Mouse (Mus musculus): ENCODE results near the gene Kcnip2. TPM values are rescaled to one million over a fixed set of nuclear protein-coding genes. Genes with fewer than 3 reads are reported as not detected.

The Kcnip2 gene
- total RNA-seq (2015; ENCODE audit: low replicate concordance) (not detected in 2 replicates), total RNA-seq (2017; ENCODE audit: low replicate concordance) (0.98 TPM in 1 of 2 replicates, not detected in the other)

- no peak for ATAC-seq (replicated peaks; ENCODE audit: low FRiP score, poor library complexity, severe bottlenecking)
Measured at GRCm38 (mm10) chr19:45815831-45816405, at the start of gene Kcnip2. Kcnip2 (minus strand) TSS chr19:45816061.

DNA sequence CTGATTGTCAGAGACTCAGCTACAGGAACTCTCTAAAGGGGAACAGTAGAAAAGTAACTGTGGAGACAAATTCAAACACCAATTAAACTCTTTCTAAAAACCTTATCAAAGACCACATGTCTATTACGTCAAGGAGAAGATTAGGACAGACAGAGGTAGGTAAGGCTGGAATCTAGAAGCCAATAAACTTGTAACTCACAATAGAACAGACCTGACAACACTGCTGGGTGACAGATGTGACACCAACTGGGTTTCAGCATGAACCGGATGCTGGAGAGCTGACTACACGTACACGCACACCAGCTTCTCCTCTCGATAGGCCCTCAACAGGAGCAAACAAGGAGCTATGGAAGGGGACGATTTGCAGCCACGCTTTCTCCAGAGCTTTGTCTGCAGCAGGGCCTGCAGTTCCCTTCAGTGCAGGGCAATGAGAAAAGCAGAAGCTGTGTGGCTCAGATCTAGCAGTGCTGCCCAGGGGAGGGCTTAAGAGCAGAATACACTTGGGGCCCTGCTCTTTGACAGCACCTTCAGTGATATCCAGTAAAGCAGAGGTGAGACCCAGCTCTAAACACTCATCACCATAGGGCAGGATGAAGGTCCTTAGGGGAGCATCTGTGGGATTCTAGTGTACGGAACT, 39.5 kb upstream of the Kcnip2 start:
- ATAC-seq (replicated peaks; ENCODE audit: low FRiP score, poor library complexity, severe bottlenecking) = peak; percentile 49; the same call in 1 of the 2 replicates

DNA sequence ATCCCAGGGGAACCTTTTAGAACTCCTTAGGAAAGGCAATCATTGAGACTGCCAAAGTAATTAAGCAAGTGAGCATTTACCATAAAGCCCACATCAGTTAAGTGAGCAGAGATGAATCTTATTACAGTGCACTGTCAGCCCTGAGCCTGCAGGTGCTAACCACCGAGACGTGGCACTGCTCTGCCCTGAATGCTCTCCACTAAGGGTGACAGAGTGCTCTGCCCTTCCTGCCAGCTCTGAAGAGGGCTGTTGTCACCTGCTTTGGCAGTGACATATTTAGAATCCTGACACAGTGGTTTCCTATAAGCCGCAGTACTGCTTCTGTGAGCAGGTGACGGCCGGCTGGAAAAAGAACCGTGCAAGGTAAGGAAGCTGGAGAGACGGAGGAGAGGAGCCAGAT, 38.7 kb upstream of the Kcnip2 start:
- no peak for ATAC-seq (replicated peaks; ENCODE audit: low FRiP score, poor library complexity, severe bottlenecking)

GRCm38 (mm10) chr19:45847733-45848093, 31.9 kb upstream of the Kcnip2 start:
- no peak for ATAC-seq (replicated peaks; ENCODE audit: low FRiP score, poor library complexity, severe bottlenecking)

DNA sequence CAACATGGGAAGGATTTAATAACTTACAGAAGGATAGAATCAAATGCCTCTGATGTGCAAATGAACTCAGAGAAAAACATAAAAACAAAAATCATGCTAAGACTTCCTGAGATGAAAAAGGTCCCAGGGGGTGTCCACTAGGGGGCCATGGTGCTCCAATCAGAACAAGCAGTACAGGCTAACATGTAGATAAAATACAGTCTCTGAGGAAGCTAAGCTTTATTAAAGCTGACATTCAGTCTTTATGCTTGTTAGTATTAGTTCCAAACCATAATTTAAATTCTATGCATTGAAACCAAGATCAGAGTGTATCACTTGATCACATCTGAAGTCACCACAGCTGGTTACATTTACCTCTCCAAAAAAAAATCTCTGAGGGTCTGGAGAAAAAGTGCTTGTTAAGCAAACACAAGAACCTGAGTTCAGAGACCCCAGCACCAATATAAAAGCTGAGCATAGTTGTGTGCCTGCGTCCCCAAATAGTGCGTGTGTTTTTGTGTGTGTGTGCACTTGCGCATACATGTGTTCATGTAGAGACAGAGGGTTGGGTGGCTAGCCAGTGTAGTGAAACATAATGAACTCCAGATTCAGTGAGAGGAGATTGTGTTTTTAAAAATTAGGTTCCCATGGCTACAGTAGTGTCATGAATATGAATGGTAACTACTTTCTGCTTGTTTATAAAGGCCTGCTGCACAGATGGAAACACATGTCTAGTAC, 31.3 kb upstream of the Kcnip2 start:
- ATAC-seq (replicated peaks; ENCODE audit: low FRiP score, poor library complexity, severe bottlenecking) = no peak

- no peak for ATAC-seq (replicated peaks; ENCODE audit: low FRiP score, poor library complexity, severe bottlenecking)
Measured at GRCm38 (mm10) chr19:45844209-45844608, 28.3 kb upstream of the Kcnip2 start.

- ATAC-seq (replicated peaks; ENCODE audit: low FRiP score, poor library complexity, severe bottlenecking) = no peak
Measured at GRCm38 (mm10) chr19:45843424-45843823, 27.6 kb upstream of the Kcnip2 start.

GRCm38 (mm10) chr19:45837050-45837994, 21.5 kb upstream of the Kcnip2 start:
- ATAC-seq (replicated peaks; ENCODE audit: low FRiP score, poor library complexity, severe bottlenecking) = no peak

- ATAC-seq (replicated peaks; ENCODE audit: low FRiP score, poor library complexity, severe bottlenecking) = no peak
Measured at GRCm38 (mm10) chr19:45835490-45835889, 19.6 kb upstream of the Kcnip2 start.

GRCm38 (mm10) chr19:45833665-45834064, 17.8 kb upstream of the Kcnip2 start:
- ATAC-seq (replicated peaks; ENCODE audit: low FRiP score, poor library complexity, severe bottlenecking) = no peak

DNA sequence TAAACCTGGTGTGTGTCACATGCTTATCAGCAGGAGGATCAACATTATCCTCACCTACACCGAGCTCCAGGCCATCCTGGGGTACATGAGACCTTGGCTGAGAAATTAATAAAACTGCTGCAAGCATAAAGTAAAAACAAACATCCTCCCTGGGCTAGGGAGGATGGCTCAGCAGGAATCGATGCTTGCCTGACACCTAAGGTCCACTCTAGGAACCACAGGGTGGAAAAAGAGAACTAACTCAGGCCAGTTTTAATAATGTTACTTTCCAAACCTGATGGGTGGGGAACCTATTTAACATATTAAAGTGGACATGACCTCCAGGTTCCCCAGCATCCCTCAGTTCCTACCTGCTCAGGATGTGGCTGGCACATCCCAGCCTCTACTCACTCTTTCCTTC, 14.8 kb upstream of the Kcnip2 start:
- ATAC-seq (replicated peaks; ENCODE audit: low FRiP score, poor library complexity, severe bottlenecking) = no peak

DNA sequence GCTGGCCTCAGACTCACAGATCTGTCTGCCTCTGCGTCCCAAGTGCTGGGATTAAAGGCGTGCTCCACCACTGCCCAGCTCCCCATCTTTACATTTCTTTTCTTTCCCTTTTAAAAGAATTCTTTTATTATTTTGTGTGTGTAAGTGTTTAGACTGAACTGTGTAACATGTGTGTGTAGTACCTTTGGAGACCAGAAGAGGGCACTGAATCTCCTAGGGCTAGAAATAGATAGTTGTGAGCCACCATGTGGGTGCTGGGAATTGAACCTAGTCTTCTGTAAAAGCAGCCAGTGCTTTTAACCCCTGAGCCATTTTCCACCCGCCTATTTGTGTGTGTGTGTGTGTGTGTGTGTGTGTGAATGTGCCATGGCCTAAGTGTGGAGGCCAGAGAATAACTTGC, 11.9 kb upstream of the Kcnip2 start:
- ATAC-seq (replicated peaks; ENCODE audit: low FRiP score, poor library complexity, severe bottlenecking) = no peak

- ATAC-seq (replicated peaks; ENCODE audit: low FRiP score, poor library complexity, severe bottlenecking) = no peak
Measured at GRCm38 (mm10) chr19:45827125-45827524, 11.3 kb upstream of the Kcnip2 start.

GRCm38 (mm10) chr19:45826146-45826545, 10.3 kb upstream of the Kcnip2 start:
- no peak for ATAC-seq (replicated peaks; ENCODE audit: low FRiP score, poor library complexity, severe bottlenecking)

- no peak for ATAC-seq (replicated peaks; ENCODE audit: low FRiP score, poor library complexity, severe bottlenecking)
Measured at GRCm38 (mm10) chr19:45821832-45822231, 6.0 kb upstream of the Kcnip2 start.

GRCm38 (mm10) chr19:45817816-45818490, 2.1 kb upstream of the Kcnip2 start:
- no peak for ATAC-seq (replicated peaks; ENCODE audit: low FRiP score, poor library complexity, severe bottlenecking)

DNA sequence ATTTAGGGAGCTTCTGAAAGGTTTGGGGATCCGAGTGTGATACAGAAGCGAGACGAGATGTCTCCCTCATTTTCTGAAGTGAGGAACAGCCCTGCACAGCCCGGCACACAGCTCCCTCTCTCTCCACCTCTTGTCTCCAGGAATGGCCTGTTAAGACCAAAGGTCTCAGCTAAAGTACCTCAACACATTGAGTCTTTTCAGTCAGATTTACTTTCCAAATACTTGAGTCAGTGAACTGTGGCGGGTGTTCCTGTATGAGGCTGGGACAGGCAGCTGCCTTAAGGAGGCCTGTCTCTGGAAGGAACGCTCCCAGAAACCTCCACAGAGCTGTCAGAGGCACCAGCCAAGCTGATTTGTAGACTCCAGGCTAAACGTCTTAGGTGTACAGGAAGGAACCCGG, 866 bp upstream of the Kcnip2 start:
- ATAC-seq (replicated peaks; ENCODE audit: low FRiP score, poor library complexity, severe bottlenecking) = no peak

DNA sequence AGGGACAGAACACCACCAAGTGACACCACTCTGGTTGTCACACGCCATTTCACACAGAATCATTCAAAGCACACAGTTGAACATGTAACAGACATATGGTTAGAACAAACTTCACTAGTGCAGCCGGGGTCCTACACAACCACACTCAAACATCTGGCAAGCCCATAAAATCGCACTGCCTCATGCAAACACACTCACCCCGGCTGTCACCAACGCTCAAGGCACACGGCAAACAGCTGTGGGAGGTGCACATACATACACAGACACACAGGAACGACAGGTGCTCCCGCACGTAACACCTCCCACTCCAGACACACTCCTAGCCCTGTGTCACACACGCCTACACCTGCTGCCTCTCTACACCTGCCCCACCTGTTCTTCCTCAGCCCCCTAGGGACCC, 691 bp downstream of the Kcnip2 start:
- ATAC-seq (replicated peaks; ENCODE audit: low FRiP score, poor library complexity, severe bottlenecking) = no peak

GRCm38 (mm10) chr19:45813801-45814200, 2.1 kb downstream of the Kcnip2 start:
- no peak for ATAC-seq (replicated peaks; ENCODE audit: low FRiP score, poor library complexity, severe bottlenecking)
